Mouse (Mus musculus): ENCODE results near the gene Susd3.

DNA sequence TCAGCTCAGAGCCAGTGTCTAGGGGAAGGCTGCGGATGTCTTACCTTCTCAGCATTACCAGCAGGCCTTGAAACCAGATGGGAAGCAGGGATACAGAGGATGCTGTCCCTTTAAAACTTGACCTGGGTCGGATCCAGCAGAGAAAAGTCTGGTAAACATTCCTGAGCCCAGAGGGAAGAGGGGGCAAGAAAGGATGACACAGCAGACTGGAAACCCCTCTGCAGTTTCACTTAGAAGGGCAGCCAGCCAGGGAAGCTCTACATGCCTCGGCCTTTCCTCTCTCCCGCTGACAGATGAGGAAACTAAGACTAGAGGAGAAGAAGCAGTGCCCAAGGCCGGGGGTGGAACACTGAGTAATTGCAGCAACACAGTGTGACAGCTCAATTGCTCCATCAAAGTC lies 64.9 kb downstream of the Susd3 start:
- TF ChIP-seq CTCF (IDR thresholded peaks at IDR 0.05; ENCODE audit: borderline replicate concordance, control insufficient read depth, extremely low read depth, insufficient read depth, low read length, poor library complexity) (no peak), POLR2A (IDR thresholded peaks at IDR 0.05; ENCODE audit: control insufficient read depth, extremely low read depth, insufficient read depth, low read length, poor library complexity) (no peak)
